Mouse (Mus musculus) c-Kit-positive CD71-positive TER-119-positive erythroid progenitor cells, embryonic 14.5 days (primary cell): ENCODE results near the gene Rbl2.

Experiments used
- DNase-seq: peaks from one replicate; pipeline ENCODE4 v3.0.0-alpha.2; 2013; ENCODE audit warnings: low spot score

Gene Rbl2

GRCm38 (mm10) chr8:91170152-91170551 is 100.3 kb downstream of the Rbl2 start:
- no peak for DNase-seq

GRCm38 (mm10) chr8:91170914-91171313 is 101.1 kb downstream of the Rbl2 start:
- DNase-seq: no peak

- DNase-seq: no peak
Observed at GRCm38 (mm10) chr8:91171605-91172004, 101.7 kb downstream of the Rbl2 start.
